Mouse (Mus musculus) ES-E14 (cell line): ENCODE results near the gene Cd5. TPM values are rescaled to one million over a fixed set of nuclear protein-coding genes. Genes with fewer than 3 reads are reported as not detected.

Experiments used
- DNase-seq: peaks from one replicate; pipeline ENCODE4 v3.0.0-alpha.2; 2013; ENCODE audit warnings: low read depth, low spot score
- H3K27ac ChIP-seq: 2 replicates; pipeline ENCODE4 v1.5.1; 2012; ENCODE audit warnings: low read depth, mild to moderate bottlenecking, low read length, moderate library complexity, mixed read lengths; ENCODE audit not compliant: poor library complexity, insufficient read depth, severe bottlenecking
- H3K36me3 ChIP-seq: 2 replicates; pipeline ENCODE4 v1.6.1; 2012; ENCODE audit warnings: mild to moderate bottlenecking, low read length, moderate library complexity, mixed read lengths; ENCODE audit not compliant: control insufficient read depth, poor library complexity, insufficient read depth, severe bottlenecking
- H3K4me1 ChIP-seq, 2 experiments: fragments of 150-350 bp in 1 of 2; sonication (generic) in 1 of 2; 2 replicates each; pipeline ENCODE4 v1.6.1; 2012; ENCODE audit warnings: low read length in 2 of 2, mild to moderate bottlenecking in 1 of 2, mixed read lengths in 1 of 2; ENCODE audit not compliant: control insufficient read depth in 2 of 2, insufficient read depth in 2 of 2, poor library complexity in 1 of 2
- H3K4me3 ChIP-seq, 2 experiments: fragments of 150-350 bp in 1 of 2; sonication (generic) in 1 of 2; 2 replicates each; pipeline ENCODE4 v1.5.1; 2012; ENCODE audit warnings: low read length in 2 of 2, low read depth in 1 of 2, mild to moderate bottlenecking in 1 of 2, mixed read lengths in 1 of 2; ENCODE audit not compliant: insufficient read depth in 1 of 2, poor library complexity in 1 of 2, severe bottlenecking in 1 of 2
- H3K9ac ChIP-seq: 2 replicates; pipeline ENCODE4 v1.6.1; 2012; ENCODE audit warnings: low read depth, mild to moderate bottlenecking, low read length, mixed read lengths; ENCODE audit not compliant: poor library complexity, insufficient read depth, severe bottlenecking
- H3K9me3 ChIP-seq: fragments of 150-350 bp; sonication (generic); 2 replicates; pipeline ENCODE4 v1.6.1; 2012; ENCODE audit warnings: low read depth, mild to moderate bottlenecking, low read length; ENCODE audit not compliant: control insufficient read depth, insufficient read depth
- CHD2 ChIP-seq: IDR thresholded peaks from 2 replicates; pipeline ENCODE4 v1.6.1; 2014; ENCODE audit warnings: mild to moderate bottlenecking, low read depth, low read length, inconsistent platforms
- HCFC1 ChIP-seq: IDR thresholded peaks from 2 replicates; pipeline ENCODE4 v1.6.1; 2012; ENCODE audit warnings: low read length, inconsistent platforms, borderline replicate concordance; ENCODE audit not compliant: insufficient read depth
- MAFK ChIP-seq: IDR thresholded peaks from 2 replicates; pipeline ENCODE4 v1.6.1; 2014; ENCODE audit warnings: mild to moderate bottlenecking, low read depth, low read length, inconsistent platforms; ENCODE audit not compliant: insufficient read depth
- ZC3H11A ChIP-seq: IDR thresholded peaks from 2 replicates; pipeline ENCODE4 v1.6.1; 2012; ENCODE audit warnings: low read depth, mild to moderate bottlenecking, inconsistent platforms, low read length, borderline replicate concordance
- ZNF384 ChIP-seq: IDR thresholded peaks from 2 replicates; pipeline ENCODE4 v1.6.1; 2012; ENCODE audit warnings: low read depth, low read length, inconsistent platforms
- in situ Hi-C, 2 experiments: fragments of 600-800 bp; cut with MboI; formaldehyde crosslinking; loops; one replicate each; pipeline ENCODE4 v1.15.1; 2025; ENCODE audit warnings: low sequenced_read_pairs in 2 of 2, inconsistent platforms in 1 of 2; ENCODE audit not compliant: unreplicated experiment in 2 of 2
- total RNA-seq: library from RNA; depleted of rRNA; stranded (reverse); fragments of 300-350 nt; gene quantifications from 2 replicates; pipeline ENCODE4 v1.2.3, GENCODE M21; 2012

Cd5 gene
- total RNA-seq, 1 experiment = not detected

DNA sequence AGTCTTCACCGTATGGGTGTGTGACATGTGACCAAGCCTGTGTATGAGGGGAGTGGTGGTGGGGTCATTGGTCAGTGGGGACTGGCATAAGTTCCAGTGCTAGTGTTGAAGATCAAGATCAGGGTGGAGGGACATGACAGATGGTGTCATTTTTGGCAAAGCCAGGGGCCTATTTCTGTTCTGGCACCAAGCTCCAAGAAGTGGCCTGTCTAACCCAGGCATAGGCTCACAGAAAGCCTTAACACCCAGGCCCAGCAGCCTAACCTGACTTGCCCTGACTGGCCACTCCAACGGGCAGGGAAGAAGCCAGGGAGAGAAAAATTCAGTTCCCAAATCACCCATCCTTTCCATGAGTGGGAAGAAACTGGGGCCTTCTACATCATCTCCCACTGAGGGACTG, 18.7 kb upstream of the Cd5 start:
- Histone ChIP-seq H3K4me3 (no peak overlapping the region), H3K9ac (no peak overlapping the region), H3K4me1 (no peaks in the 10 kb centered on the region), H3K27ac (0 out of 2 replicates have a peak overlapping the region, but pooled peaks have one; percentile 3), H3K9me3 (no peaks in the 10 kb centered on the region), H3K36me3 (no peaks in the 10 kb centered on the region)
- TF ChIP-seq MAFK (no peak), HCFC1 (no peak), ZC3H11A (no peak), ZNF384 (no peak), CHD2 (no peak)
- in situ Hi-C loops = no loop called here
- no peak for DNase-seq

DNA sequence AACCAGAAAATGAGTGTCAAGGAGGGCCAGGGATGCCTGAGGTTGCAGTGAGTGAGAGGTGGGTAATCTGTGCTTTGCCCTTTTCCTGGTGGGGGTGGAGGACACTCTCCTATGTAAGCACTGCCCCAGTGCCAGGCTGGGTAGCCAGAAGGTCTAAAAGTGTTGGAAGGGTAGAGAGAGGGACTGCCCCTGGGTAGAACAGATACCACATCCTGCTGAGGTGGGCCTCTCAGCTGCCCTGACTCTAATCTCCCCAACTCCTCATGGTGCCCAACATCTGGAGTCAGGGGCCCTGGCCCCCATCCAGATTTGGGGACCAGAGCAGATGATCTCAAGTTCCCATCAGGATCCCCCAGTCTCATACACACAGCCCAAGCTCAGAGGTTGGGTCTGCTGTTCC, 18.3 kb upstream of the Cd5 start:
- H3K4me1 ChIP-seq = no peaks in the 10 kb centered on the region
- H3K4me3 ChIP-seq = no peak overlapping the region
- TF ChIP-seq MAFK (no peak), HCFC1 (no peak), ZC3H11A (no peak), ZNF384 (no peak), CHD2 (no peak)
- H3K36me3 ChIP-seq = no peaks in the 10 kb centered on the region
- in situ Hi-C loops = no loop called here
- H3K27ac ChIP-seq = 0 out of 2 replicates have a peak overlapping the region, but pooled peaks have one; percentile 3
- no peak overlapping the region for H3K9ac ChIP-seq
- DNase-seq = no peak
- no peaks in the 10 kb centered on the region for H3K9me3 ChIP-seq

DNA sequence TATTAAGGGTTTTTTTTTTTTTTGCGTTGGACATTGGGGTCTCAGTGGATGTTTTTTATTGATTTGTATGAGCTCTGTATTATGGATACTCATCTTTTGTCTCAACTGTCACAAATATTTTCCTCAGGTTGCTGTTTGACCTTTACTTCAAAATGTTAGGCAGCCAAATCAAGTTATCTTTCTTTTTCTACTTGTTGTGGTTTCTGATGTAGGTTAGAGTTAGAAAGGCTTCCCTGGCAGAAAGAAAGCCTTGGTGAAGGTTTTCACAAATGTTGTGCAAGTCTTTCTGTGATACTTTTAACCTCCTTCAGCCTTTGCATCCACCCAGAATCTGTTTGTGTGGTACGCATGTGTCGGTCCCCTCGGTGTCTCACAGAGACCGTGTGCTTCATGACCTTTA, 13.8 kb upstream of the Cd5 start:
- H3K4me3 ChIP-seq = no peak overlapping the region
- no peaks in the 10 kb centered on the region for H3K36me3 ChIP-seq
- no peak for DNase-seq
- in situ Hi-C loops = no loop called here
- H3K9ac ChIP-seq = no peak overlapping the region
- TF ChIP-seq HCFC1 (no peak), CHD2 (no peak), ZNF384 (no peak), MAFK (no peak)
- H3K9me3 ChIP-seq = no peaks in the 10 kb centered on the region
- H3K4me1 ChIP-seq = no peaks in the 10 kb centered on the region
- no peak overlapping the region for H3K27ac ChIP-seq

DNA sequence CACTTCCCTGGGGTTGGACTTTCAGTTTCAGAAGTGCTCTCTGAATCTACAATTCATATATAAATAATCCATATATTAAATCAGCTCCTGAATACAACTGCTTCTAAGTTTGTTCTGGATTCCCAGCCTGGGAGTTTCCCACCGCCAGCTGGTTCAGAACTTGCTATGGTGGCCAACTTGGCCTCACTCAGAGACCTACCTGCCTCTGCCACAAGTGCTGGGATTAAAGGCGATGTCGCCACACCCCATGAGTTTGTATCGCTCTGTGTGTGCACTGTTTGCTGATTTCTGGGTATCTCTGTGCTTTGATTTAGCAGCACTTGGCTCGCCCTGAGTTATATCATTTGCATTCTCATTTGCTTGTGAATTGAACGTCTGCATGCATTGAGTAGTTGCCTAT, 13.3 kb upstream of the Cd5 start:
- TF ChIP-seq ZNF384 = no peak
- no peak for TF ChIP-seq CHD2
- TF ChIP-seq MAFK = no peak
- no peak for TF ChIP-seq HCFC1
- TF ChIP-seq ZC3H11A = no peak
- in situ Hi-C loops = no loop called here
- Histone ChIP-seq H3K9me3 (no peaks in the 10 kb centered on the region), H3K4me1 (no peaks in the 10 kb centered on the region), H3K36me3 (no peaks in the 10 kb centered on the region), H3K9ac (no peak overlapping the region), H3K27ac (no peak overlapping the region), H3K4me3 (no peak overlapping the region)
- no peak for DNase-seq

DNA sequence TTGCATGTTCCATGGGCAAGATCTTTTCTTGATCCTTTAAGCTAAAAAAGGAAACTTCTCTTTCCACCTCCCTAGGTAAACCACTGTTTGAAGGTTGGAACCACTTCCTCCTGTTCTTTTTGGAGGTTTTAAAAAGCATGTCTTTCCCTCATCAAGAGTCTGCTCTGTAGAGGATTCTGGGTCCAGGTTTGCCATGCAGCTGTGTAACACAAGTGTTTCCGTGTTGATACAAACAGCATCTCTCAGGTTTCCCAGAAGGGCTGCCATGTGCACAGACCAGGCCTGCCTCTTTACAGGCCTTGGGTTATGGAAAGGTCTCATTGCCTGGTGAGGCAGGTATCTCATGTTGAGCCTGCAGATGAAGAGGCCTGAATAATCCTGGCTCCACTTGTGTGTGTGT, 12.8 kb upstream of the Cd5 start:
- in situ Hi-C loops = no loop called here
- H3K9me3 ChIP-seq = no peaks in the 10 kb centered on the region
- no peak overlapping the region for H3K9ac ChIP-seq
- no peak overlapping the region for H3K27ac ChIP-seq
- no peak for DNase-seq
- H3K4me3 ChIP-seq = no peak overlapping the region
- TF ChIP-seq MAFK = no peak
- no peak for TF ChIP-seq HCFC1
- TF ChIP-seq ZNF384 = no peak
- TF ChIP-seq CHD2 = no peak
- no peak for TF ChIP-seq ZC3H11A
- H3K36me3 ChIP-seq = no peaks in the 10 kb centered on the region
- H3K4me1 ChIP-seq = no peaks in the 10 kb centered on the region
